Mouse (Mus musculus) skeletal muscle tissue, adult 2 months (tissue): ENCODE measurements at regions not wholly inside any gene's neighbourhood (a gene's known extent, or its start where the extent isn't known, plus 50 kb on each side); places are given as distances from the start of the nearest gene placed in this dataset.
"Not testable (repeated sequence)": the region's sequence is repeated elsewhere in the genome, so short reads cannot be mapped to it uniquely, and the experiment has no call there.

Source experiments
- DNase-seq: peaks from one replicate; pipeline ENCODE4 v3.0.0-alpha.2; 2012; ENCODE audit warnings: low read depth, low spot score

DNA sequence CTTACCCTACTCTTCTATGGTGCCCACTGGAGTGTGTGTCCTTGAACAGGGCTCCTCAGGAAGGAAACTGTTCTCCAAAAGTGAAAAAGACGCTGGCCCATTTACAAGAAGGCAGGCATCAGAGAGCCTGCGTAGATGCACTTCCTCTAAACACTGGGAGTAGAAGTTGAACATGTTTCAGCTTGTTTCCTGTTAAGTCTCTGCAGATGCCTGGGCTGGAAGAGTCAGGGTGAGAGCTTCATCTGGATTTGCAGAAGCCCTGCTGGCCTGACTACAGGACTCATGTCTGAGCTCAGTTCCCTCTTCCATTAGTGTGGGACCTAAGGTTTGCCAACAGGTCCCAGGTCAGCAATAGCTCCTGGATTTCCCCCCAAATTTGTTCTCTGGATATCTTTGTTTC lies 54.7 kb upstream of the Nlrp1b start:
- peak; percentile 25 for DNase-seq

DNA sequence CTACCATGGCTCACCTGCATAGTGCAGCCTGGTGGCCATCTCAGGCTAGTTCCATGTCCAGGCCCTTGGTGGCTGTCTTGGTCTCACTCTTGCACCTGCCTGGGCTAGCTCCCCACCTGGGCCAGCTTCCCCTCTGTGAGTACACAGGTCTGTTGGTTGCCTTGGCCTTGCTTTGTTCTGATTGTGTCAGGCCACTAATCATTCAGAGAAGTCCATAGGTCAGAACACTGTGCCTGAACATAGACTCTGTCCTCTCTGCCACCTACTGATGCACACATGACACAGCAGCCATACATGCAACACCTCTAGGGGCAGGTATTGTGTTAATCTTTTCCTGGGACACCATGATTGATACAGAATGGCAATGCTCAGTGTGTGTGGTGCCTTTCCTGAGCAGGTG lies 57.7 kb upstream of the Nlrp1b start:
- DNase-seq = not testable (repeated sequence)

DNA sequence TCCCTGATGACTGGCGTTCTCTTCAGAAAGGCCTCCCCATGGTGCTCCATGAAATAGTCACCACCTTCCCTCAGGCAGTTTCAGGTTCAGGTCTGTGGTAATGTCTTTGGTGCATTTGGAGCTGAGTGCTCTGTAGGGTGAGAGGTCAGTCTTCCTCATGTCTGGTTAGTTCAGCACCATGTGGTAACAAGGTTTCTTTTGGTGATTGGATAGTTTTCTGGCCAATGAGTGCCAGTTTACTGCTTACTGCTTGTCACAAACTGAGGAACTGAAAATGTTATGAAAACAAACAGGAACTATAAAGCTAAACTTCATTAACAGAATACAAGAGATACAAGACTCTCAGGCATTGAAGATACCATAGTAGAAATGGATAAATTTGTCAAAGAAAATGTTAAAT lies 59.0 kb upstream of the Nlrp1b start:
- DNase-seq = no peak

DNA sequence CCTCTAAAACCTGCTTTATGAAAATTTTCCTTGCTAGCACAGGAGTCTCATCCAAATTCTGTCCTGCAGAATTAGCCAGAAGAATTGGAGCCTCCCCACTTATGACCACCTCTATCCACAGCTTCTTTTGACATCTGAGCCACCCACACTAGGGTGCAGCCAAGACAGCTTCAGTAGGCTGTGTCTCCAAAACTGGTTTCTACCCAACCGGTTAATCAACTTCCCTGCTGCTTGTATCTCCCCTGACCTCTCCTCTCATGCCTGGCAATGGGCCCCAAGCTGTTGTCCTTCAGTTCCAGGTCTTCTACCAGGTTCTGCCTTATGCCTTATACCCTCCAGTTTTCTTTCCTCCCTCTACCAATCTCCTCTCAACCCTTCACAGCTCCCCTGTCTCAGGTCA lies 68.9 kb upstream of the Nlrp1b start:
- no peak for DNase-seq

DNA sequence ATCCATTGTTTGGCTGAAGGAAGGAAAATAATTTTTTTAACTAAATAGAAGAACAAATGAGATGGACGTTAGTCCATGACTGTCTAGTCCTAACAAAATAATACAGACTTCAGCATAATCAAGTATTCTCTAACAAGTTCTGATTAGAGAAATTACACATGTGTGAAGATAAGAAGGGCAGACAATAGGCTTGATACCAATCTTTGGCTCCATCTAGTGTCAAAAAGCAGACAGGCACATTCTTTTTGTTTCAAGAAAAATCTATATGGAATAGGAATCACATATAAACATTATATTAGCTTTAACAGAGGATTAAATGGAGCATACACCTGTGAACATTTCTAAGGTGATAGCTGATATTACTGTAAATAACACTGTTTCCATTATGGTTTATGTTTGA lies 92.9 kb upstream of the Nlrp1b start:
- no peak for DNase-seq

DNA sequence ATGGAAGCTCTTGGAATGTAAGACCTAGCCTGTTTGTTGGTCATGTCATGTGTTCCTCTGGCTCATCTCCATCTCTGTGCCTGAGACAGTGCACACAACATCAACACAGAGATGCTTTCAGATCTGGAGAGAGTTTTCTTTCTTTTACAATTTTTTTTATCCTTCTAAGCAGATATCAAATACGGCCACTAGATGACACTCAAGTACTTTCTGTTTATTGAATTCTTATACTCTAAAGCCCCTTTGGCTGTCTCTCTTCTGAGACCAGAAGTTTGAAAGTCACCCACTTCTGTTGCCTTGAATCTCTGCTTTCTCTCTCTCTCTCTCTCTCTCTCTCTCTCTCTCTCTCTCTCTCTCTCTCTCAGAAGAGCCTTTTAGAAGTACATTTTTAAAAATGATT lies 106.9 kb upstream of the Nlrp1b start:
- no peak for DNase-seq

DNA sequence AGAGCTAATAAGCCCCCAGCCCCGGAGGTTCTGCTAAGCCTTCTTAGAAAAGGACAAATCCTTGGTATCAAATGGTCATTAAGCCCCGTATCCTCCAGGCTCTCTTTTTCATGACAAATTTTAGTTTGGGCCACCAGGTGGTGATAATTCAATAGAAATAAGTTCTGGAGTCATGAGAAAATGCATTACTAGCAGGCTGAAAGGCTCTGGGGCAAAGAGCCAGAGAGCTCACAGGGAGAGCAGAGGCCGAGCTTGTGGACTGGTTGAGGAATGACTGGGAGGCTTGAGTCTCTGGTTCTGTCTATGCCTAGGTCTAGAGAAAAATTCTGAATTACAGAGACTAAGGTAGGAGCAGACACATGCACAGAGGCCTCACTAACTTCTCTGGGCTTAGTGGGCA lies 115.5 kb upstream of the Nlrp1b start:
- no peak for DNase-seq

DNA sequence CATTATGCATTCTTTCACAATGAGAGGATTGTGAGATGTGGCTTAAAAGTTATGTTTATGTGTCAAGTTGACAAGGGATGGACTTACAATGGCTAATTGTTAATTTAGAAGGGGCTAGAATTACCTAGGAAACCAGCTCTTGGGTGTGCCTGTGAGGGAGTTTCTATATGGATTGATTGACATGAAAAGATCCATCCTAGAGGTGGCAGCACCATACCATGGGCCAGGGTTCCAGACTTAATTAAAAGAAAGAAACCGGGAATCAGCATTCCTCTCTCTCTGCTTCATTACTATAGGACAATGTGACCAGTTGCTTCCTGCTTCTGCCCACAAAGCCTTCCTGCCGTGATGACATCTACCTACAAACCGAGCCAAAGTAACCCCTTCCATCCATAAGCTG lies 126.6 kb upstream of the Nlrp1b start:
- no peak for DNase-seq

DNA sequence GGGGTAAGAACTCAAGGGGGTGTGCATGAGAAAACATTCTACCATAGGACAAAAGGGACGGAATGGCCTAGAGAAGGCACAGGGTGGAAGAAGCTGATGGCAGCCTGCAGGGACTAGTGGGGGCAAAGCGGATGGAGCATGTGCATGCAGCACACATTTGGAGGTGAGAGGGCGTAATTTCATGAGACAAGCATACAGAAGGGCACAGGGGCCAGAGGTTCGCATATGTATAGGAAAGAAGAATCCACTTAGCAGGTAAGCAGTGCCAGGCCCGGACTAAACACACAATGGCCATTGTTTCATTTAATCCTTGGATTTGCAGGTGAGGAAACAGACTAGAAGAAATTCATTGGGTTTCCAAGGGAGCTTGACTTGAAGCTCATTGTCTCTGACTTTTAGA lies 130.3 kb upstream of the Nlrp1b start:
- no peak for DNase-seq

DNA sequence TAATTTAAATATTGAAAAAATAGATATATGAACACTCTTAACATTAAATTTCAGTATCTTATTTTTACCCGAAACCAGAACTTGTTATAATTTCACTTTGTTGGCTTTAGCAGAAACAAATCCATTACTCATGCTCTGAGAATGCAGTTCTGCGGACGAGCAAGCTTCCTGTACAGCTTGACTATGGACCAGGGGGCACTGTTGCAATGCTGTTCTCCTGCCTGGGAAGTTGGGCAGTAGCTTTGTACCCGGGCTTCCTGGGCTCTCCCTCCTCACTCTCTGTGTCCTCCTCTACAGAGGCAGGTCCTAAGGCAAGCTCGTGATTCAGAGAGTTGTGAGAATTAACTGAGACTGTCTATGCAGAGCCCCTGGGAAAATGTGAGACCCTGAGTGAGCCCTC lies 141.3 kb upstream of the Nlrp1b start:
- DNase-seq = no peak

DNA sequence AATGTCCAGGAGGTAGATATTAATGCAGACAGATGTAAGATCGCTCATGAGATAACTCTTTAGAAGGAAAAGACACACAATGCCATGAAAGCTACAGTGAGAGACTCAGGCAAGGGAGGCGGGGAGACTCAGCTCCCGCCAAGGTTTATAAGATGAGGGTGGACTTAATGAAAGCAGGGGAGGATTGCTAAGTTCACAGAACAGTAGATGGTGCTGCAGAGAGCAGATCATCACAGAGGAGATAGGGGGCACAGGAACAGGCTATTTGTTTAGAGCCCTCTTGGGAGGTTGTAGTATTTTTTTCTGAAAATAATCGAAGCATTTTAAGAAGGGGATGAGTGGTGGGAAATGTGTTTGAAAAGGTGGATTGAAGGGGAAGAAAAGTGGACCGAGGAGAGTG lies 144.6 kb upstream of the Nlrp1b start:
- DNase-seq = no peak

DNA sequence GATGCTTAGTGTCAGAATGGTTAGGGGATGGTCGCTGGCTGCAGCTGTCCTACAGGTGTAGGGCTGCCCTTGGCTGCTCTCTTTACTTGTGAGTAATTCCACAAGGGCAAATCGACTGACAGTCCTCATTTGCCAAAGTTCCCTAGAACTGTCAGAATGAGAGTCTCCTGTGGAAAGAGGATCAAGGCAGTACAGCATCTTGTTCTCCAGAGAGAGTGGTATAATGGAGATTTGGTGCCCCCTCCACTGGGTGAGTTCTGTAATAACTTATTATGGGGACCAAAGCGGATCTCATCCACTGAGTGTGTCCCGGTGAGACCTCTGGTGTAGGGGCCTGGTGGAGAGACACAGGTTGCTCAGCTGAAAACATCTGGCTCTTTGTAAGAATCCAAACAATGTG lies 157.9 kb upstream of the Nlrp1b start:
- no peak for DNase-seq

DNA sequence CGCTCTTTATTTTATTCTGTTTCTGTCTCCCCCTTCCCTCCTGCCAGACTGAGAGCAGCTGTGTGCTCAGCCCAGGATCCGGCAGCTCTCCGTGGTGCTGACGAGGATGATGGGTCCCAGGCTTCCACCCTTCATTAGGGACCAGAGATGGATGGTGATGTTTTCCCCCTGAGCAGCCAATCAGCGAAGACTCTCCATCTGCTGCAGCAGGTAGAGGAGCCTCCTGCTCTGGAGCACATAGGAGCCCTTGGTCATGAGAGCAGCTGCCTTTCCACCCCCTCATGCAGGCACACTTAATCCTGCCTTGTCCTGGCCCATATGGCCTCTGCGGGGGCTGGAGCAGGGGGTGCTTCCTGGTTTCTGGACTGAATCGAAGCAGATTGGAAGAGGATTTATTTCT lies 159.1 kb upstream of the Nlrp1b start:
- DNase-seq = no peak

DNA sequence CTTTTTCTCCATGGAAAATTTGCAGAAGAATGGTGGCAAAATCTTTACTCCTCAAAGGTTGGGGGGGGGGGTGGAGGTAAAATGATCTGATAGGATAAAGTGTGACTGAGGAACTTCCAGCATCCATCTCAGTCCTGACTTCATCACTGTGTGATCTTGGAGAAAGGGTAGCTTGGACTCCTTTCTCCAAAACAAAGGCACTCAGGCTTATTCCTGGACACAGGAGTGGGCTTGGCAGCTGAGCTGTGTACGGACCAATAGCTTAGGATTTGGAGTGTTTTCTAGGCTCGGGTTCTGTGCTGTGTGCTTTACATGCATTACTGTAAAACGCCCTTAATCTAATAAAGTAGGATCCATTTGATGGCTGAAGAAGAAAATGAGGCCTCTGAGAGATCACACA lies 159.6 kb upstream of the Nlrp1b start:
- no peak for DNase-seq

DNA sequence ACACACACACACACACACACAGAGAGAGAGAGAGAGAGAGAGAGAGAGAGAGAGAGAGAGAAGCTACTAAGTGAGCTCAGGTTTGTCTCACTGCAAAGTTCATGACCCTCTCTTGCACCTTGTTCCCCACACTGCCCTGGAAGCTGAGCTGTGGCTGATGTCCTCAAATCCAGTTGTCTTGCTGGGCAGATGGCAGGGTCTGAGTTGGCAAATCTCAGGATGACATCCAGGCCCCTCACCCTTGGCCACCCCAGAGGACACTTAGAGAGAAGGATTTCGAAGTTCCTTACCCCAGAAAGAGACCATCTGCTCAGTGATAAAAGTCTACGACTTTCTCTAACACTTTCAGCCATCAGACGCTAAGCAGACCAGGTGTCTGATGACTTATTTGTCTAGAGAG lies 160.1 kb upstream of the Nlrp1b start:
- no peak for DNase-seq

DNA sequence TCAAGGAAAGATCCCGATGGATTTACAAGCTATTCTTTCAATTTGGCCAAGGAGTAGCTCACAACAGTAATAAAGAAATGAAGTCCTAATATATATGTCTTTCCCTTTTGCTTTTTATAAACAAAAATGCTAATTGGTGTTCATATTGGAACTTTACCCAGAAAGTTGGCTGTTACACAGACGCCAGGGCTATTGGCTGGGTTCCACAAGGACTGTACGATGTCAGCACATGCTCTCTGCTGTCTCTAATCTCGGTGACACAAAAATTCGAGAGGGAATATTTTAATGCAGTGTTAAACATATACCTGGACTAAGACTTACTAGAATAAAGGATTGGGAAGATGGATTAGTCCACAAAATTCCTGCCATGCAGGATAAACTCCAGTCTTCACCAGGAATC lies 162.9 kb upstream of the Nlrp1b start:
- DNase-seq = no peak

DNA sequence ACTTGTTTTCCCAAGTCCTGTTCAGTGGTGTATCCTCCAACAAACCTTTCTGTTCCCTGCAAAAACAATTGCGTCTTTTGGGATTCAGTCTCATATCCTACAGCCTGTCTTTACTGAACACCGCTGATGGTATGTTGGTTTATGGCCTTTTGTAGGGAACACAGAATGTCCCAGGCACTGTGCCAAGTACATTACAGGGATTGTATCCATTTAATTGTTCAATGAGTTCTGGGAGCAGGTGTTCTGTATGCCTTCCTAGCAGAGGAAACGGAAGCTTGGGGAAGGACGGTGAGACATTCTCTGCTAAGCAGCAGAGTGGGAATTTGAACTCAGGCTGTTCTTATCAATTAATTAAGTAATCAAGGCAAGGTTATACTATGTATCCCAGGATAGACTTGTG lies 164.5 kb upstream of the Nlrp1b start:
- DNase-seq = no peak

DNA sequence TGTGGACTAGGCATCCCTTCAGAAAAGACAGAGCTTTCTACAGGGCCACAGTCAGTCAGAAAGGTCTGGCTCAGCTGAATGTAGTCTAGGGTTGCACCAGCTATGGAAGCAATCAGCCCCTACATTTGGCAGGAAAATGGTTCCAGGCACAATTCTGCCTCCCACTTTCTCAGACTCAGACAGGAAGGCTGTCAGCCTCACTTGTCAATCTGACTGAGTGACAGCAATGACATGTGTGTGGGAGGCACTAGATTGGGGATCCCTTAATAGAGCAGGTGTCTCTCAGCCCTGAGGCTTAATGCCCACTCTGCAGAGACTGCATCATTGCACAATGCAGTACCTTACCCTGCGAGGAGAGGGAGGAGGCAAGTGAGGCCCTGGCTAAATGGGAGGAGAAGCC lies 165.1 kb upstream of the Nlrp1b start:
- DNase-seq = no peak

DNA sequence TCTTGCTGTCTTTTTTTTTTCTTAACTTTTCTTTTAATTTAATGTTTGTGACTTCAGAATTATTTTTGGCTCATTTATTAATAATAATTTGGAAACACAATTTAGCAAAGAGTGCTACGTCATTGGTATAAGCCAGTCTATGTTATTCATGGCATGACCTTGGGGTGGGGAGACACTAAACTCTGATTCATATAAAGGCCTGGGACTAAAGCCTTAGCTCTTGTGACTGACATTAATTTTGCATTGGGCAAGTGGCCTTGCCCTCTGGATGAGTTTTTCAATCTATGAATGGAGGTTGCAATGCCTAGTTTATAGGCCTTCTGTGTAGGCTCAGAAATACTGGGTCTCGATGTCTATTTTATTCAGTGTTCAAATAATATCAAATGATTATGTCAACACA lies 169.8 kb upstream of the Nlrp1b start:
- no peak for DNase-seq

DNA sequence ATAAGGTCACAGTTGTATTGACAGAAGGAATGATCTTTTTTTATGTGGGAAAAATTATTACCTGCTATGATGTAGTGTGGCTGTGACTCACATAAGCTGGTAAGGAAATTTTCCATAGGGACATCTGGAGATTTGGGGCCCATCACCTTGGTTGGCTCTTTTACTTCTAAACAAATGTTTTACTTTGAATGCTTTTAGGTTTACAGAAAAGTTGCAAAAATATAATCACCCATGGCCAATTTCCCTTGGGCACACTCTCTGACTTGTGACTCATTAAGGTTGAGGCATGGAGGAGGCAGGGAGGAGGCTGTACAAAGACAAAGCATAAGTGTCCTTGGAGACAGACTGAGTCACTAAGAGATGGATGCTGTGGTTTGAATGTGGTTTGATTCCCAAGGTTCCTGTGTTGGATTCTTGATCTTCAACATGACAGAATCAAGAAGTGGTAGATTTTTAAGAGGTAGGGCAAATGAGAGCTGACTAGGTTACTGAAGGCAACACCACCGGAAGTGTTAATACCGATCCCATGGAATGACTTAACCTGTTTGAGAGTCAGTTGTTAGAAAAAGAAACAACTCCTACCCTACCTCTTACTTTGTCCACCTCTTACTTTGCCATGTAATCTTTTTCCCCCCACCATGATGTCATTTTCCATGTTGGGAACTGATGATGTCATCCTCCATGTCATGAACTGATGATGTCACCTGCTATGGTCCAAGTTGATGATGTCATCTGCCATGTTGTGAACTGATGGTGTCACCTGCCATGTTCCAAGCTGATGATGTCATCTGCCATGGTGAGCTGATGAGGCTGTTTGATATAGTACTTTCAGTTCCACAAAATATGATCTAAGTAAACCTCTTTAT lies 171.1 kb upstream of the Nlrp1b start:
- DNase-seq = no peak

DNA sequence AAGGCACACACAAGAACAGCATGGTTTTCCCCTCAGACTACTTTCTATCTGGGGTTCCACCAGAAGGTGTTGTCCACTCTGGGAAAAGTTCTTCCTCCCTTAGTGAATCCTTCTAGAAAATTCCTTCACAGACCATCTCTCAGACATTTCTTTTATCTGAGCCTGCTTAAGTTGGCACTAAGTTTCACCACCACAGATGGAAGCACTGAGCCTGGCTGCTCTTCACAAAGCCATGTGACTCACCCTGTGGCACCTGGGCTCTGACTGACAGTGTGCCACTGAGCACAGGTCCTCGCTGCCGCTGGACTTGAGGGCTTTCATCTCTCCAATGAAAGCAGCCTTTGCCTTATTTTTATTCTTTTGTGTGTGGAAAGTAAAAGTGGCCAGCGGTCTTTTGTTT lies 173.8 kb upstream of the Nlrp1b start:
- DNase-seq = no peak

DNA sequence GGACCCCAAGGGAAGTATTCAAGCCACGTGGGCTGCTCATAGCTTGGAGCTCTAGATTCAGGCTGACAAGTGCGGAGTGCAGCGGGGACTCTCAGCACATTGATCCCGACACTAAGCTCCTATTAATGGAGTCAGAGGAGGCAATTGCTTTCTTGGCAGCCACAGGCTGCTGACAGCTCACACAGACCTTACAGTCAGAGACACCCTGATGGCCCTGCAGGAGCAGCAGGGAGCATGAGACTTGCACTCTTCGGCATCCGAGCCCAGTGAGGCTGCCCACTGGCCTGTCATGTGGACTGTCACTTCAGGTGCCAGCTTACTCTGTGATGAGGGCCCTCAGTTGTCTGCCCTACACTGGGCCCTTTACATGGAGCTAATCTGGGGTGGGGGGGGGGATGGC lies 176.5 kb upstream of the Nlrp1b start:
- no peak for DNase-seq

DNA sequence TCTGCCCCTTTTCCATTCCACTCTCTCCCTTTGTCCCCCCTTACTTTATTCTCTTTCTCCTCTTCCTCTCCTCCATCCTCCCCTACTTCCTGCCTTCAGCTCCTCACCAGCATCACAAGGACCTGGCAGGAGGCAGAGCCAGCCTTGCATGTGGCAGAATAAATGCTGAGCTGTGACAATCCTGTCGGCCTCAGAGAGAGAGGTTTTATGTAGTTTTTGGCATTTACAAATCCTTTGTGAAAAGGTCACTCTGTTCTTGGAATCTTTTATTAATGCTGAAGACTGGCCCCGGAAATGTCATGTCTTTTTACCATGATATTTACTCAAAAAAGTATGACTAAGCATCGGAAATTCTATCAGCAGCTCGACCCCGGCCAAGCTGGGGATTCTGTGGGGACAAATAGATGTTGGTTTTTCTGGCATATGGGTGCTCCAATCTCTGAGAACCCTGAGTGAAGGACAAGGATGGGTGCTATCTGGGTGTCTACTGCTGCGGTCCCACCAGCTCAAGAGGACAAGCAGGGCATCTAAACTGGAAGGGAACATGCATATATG lies 178.8 kb upstream of the Nlrp1b start:
- no peak for DNase-seq

DNA sequence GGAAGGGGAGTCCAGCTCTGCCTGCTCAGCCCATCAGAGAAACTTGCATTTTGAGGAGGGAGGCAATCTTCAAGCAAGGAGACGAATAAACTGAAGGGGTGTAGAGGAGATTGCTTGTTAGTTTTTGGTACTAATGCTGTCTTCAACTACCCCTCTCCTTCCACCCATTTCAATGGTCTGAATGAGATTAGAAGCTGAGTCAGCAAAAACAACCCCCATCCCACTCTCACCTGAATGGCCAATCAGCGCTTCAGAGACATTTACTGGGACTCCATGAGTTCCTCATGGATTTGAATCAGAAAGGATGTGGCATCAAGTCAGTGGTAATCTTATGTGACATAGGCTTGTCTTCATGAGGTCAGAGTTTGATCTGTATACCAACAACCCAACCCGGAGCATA lies 180.0 kb upstream of the Nlrp1b start:
- no peak for DNase-seq
